Mouse (Mus musculus): Measurements from ENCODE around the gene Pef1.
A peak's percentile ranks its signal among the peaks of the same experiment; 100 is the strongest.

Pef1 gene

DNA sequence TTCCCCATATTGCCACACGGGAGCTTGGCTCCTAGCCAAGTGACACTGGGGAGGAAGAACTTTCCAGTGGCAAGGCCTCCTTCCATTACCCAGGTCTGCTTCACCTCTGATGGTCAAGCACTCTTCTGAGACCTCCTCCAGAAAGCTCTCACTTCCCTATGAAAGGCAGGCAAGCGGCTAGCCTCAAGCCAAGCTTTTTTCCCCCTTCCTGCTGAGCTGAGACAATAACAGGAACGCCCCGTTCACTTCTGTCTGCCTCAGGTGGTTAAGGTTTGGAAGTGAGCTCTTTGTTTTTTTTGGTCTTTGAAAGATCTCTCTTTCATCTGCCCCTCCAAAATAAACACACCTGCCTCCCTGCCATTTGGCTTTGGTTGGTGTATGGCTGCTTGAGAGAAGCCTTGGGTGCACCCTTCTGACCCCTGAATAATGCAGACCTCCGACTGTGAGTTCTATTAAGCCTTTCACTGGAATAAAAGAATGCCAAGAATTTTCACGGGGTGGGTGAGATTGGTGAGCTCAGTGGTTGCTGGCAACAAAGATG, at the start of gene Pef1:
Gene Pef1 (plus strand): TSS at position 448 of the 541 bp plus-strand sequence.
- DNase-seq (ENCODE audit: low spot score in 2 of 2): no peak

DNA sequence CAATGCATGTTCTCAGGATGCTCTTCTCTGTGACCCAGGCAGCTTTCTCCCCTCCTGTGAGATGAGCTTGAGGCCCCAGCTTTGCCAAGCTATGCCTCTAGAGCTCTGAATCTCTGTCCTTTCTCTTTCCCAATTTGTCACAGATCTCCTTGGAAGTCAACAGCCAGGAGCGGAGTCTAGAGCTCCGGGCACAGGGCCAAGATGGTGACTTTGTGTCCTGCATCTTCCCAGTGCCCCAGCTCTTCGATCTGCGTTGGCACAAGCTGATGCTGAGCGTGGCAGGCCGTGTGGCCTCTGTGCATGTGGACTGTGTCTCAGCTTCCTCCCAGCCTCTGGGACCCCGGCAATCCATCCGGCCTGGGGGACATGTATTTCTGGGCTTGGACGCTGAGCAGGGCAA, 49.2 kb upstream of the Pef1 start:
- no peak for DNase-seq (ENCODE audit: low spot score in 2 of 2)

DNA sequence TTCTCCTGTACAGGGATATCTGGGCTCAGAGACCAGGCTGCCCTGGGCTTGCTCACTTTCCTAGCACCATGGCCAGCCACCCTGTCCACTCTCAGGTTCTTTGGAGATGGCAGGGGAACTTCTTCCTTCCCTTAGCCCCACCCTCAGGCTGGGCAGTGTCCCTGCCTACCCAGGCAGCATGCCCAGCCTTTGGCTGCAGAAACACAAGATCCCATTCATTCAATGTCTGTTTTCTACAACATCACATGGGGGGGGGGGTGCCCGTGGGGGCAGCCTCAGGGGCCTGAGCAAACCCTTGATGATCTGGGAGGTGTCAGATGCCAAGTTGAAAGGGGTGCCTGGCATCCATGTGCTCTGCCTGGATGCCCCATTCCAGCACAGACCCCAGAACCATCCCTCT, 47.6 kb upstream of the Pef1 start:
- no peak for DNase-seq (ENCODE audit: low spot score in 2 of 2)

DNA sequence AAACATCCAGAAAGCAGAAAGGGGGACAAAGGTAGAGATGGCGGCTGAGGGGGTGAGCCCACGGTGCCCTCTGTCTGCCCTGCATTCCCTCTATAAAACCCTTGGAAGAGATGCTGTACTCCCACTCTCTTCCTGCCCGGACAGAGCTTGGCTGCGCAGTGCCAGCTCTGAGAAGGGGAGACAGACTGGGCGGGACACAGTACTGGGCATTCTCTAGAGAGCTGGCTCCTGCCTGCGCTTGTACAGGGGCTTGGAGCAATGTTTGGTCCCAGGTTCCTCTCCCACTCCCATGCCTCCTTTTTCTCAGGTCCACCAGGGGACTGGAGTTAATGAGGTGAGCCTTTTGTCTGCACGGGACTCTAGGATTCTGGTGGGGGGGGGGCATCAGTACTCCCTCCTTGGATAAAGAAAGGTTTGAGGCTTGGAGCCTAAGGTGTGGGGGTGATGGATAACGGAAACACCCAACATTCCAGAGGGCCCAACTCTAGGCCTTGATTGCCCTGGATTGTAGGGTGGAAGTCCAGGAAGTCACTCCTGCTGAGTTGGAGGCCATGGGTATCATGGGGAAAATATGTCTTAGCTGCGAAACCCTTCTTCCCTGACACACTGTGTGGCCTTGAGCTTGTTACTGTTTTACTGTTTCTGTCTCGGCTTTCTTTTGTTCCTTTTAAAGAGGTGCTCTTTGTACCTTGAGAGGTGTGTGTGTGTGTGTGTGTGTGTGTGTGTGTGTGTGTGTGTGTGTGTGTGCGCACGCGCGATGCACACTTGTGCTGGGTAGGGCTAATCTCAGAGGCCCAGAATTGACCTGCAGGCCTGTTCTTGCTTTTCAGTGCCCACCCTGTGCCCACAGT, 47.0 kb upstream of the Pef1 start:
- DNase-seq (ENCODE audit: low spot score in 2 of 2): no peak

DNA sequence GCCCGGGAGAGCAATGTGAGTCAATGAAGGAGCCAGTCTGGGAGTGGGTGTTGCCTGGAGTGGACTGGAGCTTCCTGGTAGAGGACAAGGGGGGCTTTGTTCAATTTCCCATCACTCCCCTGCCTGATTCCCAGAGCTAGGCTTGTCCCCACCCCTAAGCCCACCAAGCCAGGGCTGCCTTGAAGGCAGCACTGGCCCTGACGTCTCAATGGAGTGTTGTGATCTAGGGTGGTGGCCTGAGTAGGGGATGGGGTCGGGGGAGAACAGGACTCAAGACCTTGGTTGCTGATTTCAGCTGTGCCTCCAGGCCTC, 46.4 kb upstream of the Pef1 start:
- no peak for DNase-seq (ENCODE audit: low spot score in 2 of 2)

DNA sequence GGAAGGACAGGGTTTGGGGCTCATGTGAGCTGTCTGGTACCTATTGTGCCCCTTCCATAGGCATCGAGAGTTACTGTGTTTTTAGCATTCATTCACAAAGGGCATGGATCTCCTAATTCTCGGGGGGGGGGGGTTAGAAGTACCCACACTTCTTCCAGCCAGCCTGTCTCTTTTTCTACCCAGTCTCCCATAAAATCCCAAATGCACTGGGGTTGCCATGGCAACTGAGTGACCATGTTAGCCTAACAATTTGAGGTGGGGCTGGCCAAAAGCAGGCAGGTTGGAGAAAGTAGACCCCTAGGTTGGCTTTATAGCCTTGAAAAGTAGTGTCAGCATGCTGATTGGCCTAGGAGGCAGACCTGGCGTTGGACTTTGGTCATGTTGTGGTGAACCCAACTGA, 45.9 kb upstream of the Pef1 start:
- no peak for DNase-seq (ENCODE audit: low spot score in 2 of 2)

DNA sequence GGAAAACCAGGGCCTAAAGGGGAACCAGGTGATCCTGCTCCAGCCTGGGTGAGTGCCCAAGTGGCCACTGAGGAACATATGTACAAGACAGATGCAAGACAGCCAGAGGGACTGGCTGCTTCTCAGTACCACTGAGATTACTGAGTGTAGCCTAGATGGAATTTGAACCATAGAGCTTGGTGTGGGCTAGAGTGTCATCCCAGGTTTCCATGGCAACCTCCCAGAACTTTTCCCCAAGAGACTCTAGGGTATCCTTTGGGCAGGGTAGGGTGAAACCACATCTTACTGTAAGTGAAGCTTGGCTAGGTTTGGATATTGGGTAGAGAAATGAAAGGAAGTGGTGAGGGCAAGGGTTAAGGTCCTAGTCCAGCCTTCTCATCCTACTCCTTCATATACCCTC, 41.4 kb upstream of the Pef1 start:
- no peak for DNase-seq (ENCODE audit: low spot score in 2 of 2)

DNA sequence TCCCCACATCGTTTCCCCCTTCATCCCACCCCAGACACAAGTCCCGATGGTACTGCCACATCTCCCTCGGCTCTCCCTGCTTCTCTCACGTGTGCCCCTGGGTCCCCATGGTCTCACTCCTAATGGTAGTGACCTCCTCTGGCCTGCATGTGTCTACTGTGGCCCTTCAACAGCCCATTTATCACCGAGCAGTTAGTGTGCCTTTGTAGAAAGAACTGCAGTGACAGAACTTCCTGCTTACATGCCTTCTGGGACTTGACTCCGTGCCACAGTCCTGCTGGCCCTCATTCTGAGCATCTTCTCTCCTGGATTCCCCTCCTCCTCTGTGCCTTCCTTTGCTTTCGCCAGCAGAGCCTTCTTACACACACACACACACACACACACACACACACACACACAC, 39.2 kb upstream of the Pef1 start:
- DNase-seq (ENCODE audit: low spot score in 2 of 2): no peak

DNA sequence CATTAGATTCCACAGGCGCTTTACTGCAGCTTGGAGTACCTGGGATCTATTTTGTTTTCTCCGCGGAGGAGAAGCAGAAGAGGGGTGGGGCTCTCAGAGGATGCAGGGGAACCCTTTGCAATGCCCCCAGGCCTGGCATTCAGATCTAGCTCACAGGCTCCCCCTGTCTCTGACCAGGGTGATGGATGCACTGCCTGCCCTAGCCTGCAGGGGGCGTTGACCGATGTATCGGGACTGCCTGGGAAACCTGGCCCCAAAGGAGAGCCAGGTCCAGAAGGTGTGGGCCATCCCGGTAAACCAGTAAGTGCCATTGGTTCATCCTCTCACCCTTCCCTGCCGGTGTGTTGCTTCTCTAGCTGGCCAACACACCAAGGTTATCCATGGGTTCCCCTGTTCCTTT, 35.5 kb upstream of the Pef1 start:
- peak; percentile 21 to 30 for DNase-seq (ENCODE audit: low spot score in 2 of 2)

DNA sequence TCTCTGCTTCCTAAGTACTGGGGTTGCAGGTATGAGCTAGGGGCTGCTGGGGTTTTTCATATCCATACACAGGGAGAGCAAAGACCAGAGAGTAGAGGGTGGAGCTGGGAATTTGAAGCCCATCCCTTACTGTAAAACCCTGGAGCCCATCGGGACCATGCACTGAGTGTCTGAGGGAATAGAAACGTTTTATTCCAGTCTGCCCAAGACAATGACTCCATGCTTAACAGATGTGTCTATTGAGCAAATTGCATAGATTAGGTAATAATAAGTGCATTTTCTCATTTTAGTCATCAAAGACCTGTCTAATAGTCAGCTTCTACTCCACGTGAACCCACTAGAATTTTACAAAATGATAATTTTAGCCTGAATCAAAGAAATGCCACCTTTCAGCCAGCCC, 31.8 kb upstream of the Pef1 start:
- DNase-seq (ENCODE audit: low spot score in 2 of 2): no peak

DNA sequence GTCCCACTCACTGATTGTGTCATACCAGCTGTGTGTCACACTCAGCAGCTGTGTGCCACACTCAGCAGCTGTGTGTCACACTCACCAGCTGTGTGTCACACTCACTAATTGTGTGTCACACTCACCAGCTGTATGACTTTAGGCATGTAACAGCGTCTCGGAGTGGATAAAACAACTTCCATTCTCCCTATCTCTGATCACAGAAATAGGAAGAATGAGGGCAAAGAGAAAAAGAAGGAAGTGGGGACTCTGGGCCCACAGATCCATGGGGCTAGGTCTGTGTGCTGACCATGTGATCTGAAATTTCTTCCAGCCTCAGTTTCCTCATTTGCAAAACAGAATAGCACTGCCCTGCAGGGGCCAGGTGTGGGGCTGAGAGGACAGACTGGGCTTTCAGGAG, 30.6 kb upstream of the Pef1 start:
- DNase-seq (ENCODE audit: low spot score in 2 of 2): no peak

DNA sequence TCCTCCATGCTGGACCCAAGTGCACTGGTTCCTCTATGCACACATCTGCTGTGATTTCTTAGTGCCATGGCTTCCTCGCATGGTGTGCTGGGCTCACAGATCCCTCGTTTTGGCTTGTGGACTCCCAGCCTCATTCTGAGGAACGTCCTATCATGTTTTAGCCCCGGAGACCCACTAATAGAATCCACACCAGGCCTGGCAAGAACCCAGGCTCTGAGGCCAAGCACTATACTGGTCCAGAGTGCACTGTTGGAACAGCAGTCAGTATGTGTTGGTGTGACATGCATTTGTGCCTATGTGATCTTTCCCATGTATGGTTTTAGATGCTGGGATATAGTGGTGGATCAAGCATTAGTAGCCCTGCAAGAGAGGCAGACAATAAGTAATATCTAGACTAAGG, 29.0 kb upstream of the Pef1 start:
- DNase-seq (ENCODE audit: low spot score in 2 of 2): no peak

DNA sequence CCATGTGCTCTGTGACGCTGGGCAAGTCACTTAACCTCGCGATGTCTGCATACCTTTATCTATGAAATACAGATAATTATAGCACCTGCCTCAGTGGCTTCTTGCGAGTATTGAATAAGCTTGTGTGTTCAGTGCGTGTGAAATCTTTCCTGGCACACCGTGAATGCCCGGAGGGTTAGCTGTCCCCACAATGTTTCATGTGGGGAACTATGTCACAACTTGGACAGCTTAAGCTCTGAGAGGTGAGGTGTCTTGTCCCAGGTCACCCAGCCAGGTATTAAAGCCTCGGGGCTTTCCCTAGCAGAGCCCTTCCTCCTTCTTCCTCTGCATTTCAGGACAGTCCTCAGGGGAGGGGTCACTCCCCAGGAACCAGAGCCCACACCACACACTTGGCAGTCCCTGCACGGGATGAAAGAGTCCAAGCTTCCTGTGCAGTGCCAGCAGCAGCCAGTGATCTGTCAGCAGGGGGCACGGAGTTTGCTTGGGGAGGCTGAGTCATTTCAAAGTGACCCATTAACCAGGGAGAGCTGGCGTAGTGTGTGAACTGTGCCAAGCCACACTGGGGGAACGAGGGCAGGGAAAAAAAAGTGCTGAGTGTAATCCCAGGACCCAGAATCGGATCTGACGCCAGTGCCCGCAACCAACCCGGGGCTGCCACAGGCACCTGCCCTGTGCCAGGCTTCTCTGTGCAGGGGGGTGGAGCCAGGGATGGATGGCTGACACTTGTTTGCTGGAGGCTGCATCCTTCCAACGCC, 27.4 kb upstream of the Pef1 start:
- DNase-seq (ENCODE audit: low spot score in 2 of 2): no peak

DNA sequence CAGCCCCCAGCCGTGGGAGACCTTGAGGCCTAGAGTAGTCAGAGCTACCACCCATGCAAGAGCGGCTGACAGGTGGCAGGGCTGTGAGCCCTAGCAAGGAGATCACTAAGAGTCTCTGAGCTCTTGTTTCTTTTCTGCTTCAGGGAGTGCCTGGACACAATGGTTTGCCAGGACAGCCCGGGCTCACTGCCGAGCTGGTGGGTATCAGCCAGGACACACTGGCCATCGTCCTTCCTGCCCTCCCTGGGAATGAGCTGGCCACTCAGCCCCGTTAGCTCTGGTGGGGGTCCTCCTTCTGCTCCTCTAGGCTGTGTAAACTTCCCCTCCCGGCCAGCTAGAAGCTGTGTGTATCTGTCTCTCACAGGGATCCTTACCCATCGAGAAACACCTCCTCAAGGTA, 25.5 kb upstream of the Pef1 start:
- no peak for DNase-seq (ENCODE audit: low spot score in 2 of 2)

DNA sequence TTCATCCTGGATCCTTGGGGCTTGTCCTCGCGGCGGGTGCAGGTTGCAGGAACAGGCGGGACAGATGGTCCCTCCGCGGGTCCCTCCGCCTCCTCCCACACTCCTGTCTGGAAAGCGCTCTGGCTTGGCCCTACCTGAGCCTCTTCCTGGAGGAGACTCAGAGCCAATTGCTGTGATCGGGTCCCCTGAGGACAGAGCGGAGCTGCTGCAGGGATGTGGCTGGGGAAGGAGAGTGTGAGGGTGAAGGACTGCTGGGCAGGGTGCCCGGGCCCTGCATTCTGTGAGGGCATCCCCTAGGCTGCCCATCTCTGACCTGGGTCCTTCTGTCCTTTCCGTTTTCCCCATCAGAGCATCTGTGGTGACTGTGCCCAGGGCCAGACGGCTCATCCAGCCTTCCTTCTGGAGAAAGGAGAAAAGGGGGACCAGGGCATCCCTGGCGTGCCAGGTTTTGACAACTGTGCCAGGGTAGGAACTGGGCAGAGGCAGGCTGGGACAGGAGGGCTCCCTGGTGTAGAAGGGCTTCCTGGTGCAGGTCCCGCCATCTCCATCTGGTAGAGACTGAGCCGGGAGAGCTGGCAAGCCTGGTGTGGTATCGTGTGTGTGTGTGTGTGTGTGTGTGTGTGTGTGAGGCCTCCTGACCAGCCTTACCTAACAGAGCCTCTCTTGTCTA, 23.4 kb upstream of the Pef1 start:
- no peak for DNase-seq (ENCODE audit: low spot score in 2 of 2)

DNA sequence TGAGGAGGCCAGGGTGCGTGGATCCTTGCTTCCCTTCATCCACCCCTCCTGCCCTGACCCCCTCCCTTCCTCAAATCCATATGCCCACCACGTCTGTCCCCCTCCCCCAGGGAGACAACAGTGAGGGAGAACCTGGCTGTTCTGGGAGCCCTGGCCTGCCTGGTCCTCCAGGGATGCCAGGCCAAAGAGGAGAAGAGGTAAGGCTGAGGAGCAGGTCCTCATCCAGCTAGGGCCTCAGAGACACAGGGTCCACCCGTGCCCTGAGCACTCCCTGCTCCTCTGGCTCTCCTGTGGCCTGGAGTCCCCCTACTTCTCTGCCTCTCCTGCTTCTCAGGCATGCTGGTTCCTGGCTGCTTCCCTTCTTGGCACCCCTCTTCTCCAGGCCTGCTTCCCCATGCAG, 22.8 kb upstream of the Pef1 start:
- DNase-seq (ENCODE audit: low spot score in 2 of 2): no peak

DNA sequence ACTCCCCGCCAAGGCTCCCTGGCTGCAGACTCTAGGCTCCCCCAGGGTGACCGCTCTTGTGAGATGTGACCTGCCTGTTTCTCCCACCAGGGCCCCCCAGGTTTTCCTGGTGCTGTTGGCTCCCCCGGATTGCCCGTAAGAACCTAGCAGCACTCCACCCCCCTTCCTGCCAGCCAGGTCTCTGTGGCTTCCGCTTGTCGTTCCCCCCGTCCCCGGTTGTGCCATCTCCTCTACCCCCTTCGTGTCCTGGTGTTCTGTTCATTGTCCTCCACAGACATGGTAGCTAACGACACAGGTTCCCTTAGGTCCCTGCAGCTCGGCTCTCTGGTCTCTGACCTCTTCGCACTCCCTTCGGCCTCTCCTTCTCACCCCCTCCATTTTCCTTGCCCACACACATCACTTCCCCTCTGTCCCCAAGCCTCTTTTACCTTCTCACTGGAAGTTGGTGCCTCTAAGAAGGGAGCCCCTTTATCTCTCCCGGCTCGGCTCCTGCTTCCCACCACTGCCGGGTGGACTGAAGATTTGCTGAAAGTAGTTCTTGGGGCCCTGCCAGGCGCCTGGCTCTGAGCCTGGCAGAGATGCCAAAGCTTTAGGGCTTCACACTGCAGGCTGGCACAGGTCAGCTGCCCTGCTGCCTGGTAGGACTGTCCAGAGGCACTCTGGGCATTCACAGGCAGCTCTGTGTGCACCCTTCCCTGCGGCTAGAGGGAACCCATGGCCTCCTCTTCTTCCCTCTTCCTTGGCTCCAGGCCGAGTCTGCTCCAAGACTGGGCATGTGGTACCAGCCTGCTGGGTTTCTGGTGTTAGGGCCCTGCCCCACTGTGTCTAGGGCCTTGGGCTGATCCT, 20.8 kb upstream of the Pef1 start:
- no peak for DNase-seq (ENCODE audit: low spot score in 2 of 2)

DNA sequence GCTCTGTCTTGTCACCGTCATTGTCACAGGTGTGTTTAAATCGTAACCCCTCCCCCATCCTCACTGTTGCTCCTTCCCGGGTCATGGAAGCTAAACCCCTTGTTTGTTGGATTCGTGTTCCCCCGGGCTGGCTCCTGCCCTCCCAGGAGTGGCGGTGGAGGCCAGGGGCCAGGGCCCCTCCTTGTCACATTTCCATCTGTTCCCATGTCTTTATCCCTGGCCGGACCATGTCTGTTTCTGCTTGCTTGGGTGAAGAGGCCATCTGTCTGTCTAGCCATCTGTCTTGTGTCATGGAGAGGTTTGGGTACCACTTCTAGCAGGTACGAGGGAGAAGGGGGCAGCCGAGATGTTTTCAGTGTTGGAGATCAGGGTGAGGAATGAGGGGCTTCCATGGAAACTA, 20.1 kb upstream of the Pef1 start:
- DNase-seq (ENCODE audit: low spot score in 2 of 2): no peak

DNA sequence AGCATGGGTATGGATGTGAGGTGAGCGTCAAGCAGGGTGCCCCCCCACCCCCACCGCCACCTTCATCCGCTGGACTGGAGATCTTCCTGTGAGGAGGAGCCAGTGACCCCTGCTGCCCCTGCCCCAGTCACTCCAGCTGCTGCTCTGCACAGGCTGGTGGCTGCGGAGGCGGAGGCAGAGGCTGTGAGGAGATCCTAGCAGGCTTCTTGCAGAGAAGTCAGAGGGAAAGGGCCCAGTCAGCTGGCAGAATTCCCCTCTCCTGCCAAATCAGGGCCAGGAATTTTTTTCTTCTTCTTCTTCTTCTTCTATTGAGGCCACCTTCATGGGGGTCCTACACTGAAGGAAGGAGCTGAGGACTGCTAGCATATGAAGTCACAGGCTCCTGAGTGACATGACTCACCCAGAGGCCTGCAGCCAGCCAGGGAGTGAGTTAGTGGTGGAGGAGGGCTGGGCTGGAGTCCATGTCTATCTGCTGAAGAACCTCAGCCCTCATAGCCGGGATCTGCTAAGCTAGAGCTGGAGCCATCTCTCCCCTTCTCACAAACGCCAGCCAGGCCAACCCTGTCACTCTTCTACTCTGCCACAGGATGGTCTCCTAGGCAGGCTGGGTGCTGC, 17.9 kb upstream of the Pef1 start:
- no peak for DNase-seq (ENCODE audit: low spot score in 2 of 2)

DNA sequence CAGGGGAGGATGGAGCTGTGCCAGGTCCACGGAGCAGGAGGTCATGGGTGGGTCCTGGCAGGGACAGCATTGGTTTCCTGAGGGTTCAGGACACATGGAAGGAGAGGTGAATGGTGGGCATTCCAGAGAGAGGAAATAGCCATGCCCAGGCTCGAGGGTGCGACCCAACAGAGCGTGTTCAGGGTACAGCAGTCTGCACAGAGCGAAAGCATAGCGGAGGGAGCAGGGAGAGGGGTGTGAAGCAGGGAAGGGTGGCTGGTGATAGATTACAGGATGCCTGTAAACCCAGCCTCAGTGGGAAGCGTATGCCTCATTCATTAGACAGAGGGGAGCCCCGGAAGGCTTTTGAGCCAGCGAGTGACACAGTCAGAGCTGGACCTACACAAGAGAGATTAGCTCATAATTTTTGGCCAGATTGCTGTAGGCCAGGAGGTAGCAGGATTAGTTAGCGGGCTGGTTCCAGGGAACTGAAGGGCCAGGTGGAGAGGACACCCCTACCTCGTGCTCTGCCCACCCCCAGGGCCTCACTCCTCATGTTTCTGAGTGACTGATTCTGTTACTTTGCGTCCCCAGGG, 17.0 kb upstream of the Pef1 start:
- no peak for DNase-seq (ENCODE audit: low spot score in 2 of 2)

DNA sequence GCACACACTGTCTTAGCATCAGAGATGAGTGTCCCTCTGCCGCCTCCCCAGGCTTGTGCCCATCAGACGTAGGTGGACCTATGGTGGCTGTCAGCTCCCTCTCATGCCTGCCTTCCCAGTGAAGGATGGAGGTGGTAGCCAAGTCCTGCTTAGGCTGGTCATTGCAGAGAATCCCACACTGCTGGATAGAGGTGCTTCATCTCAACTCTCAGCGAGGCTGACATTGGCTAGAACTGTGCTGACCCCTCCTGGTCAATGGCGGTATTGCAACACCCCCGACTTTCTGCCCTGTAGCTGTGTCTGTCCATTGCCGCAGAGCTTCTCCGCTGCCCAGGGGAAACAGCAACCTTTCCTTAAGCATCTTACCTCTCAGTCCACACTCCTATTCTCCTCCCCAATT, 15.1 kb upstream of the Pef1 start:
- peak; percentile 78 to 88 for DNase-seq (ENCODE audit: low spot score in 2 of 2)
